ENCODE assay signal across 8 mouse cellular contexts in the genomic region with DNA sequence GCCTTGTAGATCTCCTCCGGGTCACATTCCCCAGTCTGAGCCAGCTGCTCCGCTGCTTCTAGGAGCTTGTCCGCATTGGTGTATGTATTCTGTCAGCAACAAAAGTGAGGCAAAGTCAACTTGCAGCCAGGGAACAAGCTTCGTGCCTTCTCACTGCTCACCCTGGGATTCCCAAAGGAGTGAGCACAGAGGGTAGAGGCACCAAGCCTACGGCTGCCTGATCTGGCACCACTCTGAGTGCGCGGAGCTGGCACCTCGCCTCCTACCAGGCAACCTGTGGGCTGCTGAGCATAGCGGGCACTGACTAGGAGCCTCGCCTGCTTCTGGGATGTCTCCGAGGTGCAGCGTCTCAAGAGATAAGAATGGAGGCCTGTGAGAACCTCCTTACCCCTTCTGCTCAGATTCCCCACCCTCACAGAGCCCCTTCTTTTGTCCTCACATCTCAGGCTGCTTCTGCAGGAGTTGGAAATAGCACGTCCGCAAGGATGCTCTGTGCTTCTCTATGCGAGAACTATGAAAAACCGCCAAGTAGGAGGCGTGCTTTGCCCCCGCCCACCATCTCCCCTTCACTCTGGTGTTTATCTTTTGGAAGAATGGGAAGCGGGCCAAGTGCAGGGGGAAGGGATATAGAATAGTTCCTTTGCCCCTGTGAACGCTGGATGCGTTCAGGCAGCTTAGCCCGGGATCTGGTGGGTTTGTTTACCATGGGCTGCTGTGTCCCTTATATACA.
A peak's percentile ranks its signal among the peaks of the same experiment; 100 is the strongest.
DNase-seq lines count a peak whose midpoint lies in the region; ATAC-seq and TF ChIP-seq lines count a peak whose summit lies in the region.

No protein-coding gene starts in this region.

- DNase-seq in hindbrain, embryonic 10.5 days (ENCODE audit: low spot score): no peak
- no peak for DNase-seq in hindbrain, embryonic 11.5 days (ENCODE audit: low spot score)
- DNase-seq in brain, adult 2 months (ENCODE audit: low read depth, low spot score): peak; percentile 86
- peak; percentile 55 to 78 for DNase-seq in left cerebral cortex, adult 2 months (ENCODE audit: extremely low spot score in 1 of 2, low spot score in 2 of 2)
- DNase-seq in stomach, postnatal 0 days (ENCODE audit: low spot score): peak; percentile 25
- DNase-seq in thymus, adult 2 months: no peak
- DNase-seq in cerebellum, adult 9-11 months: no peak

- no peak overlapping the region for H3K4me3 ChIP-seq in hindbrain, embryonic 10.5 days
- H3K4me3 ChIP-seq in hindbrain, embryonic 11.5 days (ENCODE audit: low read depth, low read length): no peak overlapping the region
- H3K4me3 ChIP-seq in heart, embryonic 11.5 days (ENCODE audit: low read depth, low read length): peak overlapping the region; percentile 20; the same call in 1 of the 2 replicates
- H3K4me3 ChIP-seq in left cerebral cortex, adult 2 months: peak overlapping the region; percentile 66
- no peak overlapping the region for H3K4me3 ChIP-seq in stomach, postnatal 0 days (ENCODE audit: low read depth, low read length)
- H3K4me3 ChIP-seq in thymus, adult 2 months (ENCODE audit: control insufficient read depth, insufficient read depth, low read length): no peak overlapping the region

- no peaks in the 10 kb centered on the region for H3K27me3 ChIP-seq in hindbrain, embryonic 10.5 days (ENCODE audit: insufficient read depth, poor library complexity, severe bottlenecking)
- H3K27me3 ChIP-seq in hindbrain, embryonic 11.5 days (ENCODE audit: control insufficient read depth, insufficient read depth, low read length): no peaks in the 10 kb centered on the region
- no peaks in the 10 kb centered on the region for H3K27me3 ChIP-seq in heart, embryonic 11.5 days (ENCODE audit: control insufficient read depth, insufficient read depth, low read length)
- H3K27me3 ChIP-seq in stomach, postnatal 0 days (ENCODE audit: control insufficient read depth, insufficient read depth, low read length): no peaks in the 10 kb centered on the region
- H3K27me3 ChIP-seq in thymus, adult 2 months (ENCODE audit: control insufficient read depth, insufficient read depth, low read length): no peaks in the 10 kb centered on the region

- peak overlapping the region; percentile 14; the same call in 1 of the 2 replicates for H3K27ac ChIP-seq in hindbrain, embryonic 10.5 days
- H3K27ac ChIP-seq in hindbrain, embryonic 11.5 days (ENCODE audit: low read depth, low read length): no peak overlapping the region
- H3K27ac ChIP-seq in heart, embryonic 11.5 days (ENCODE audit: low read depth, low read length): 0 out of 2 replicates have a peak overlapping the region, but pooled peaks have one; percentile 24
- H3K27ac ChIP-seq in left cerebral cortex, adult 2 months: peak overlapping the region; percentile 89
- no peak overlapping the region for H3K27ac ChIP-seq in stomach, postnatal 0 days (replicated peaks)
- no peak overlapping the region for H3K27ac ChIP-seq in thymus, adult 2 months (ENCODE audit: control insufficient read depth, insufficient read depth, low read length)

- ATAC-seq in hindbrain, embryonic 11.5 days (ENCODE audit: low FRiP score): no peak
- no peak for ATAC-seq in heart, embryonic 11.5 days (replicated peaks; ENCODE audit: insufficient number of reproducible peaks, low FRiP score, low TSS enrichment)
- ATAC-seq in stomach, postnatal 0 days (ENCODE audit: low FRiP score, low TSS enrichment): no peak

- WGBS in hindbrain, embryonic 10.5 days: 78% methylated on average over 22 of the region's 22 CpGs
- WGBS in hindbrain, embryonic 11.5 days: 76% methylated on average over 22 of the region's 22 CpGs
- WGBS in heart, embryonic 11.5 days (ENCODE audit: insufficient replicate concordance): 39% methylated on average over 22 of the region's 22 CpGs
- 31% methylated on average over 22 of the region's 22 CpGs for WGBS in stomach, postnatal 0 days
- WGBS in thymus, adult 2 months: 91% methylated on average over 22 of the region's 22 CpGs

- peaks cover 15% of the 10 kb centered on the region for H3K4me1 ChIP-seq in hindbrain, embryonic 10.5 days (replicated peaks)
- H3K4me1 ChIP-seq in hindbrain, embryonic 11.5 days (replicated peaks; ENCODE audit: control insufficient read depth, insufficient read depth, low read length): no peaks in the 10 kb centered on the region
- peaks cover 19% of the 10 kb centered on the region for H3K4me1 ChIP-seq in heart, embryonic 11.5 days (ENCODE audit: control insufficient read depth, insufficient read depth, low read length)
- H3K4me1 ChIP-seq in stomach, postnatal 0 days (replicated peaks; ENCODE audit: control insufficient read depth, insufficient read depth): no peaks in the 10 kb centered on the region
- no peaks in the 10 kb centered on the region for H3K4me1 ChIP-seq in thymus, adult 2 months (replicated peaks; ENCODE audit: control insufficient read depth, insufficient read depth, low read length)

- no peak for TF ChIP-seq POLR2A in thymus, adult 2 months (IDR thresholded peaks at IDR 0.05; ENCODE audit: control insufficient read depth, extremely low read depth, insufficient read depth, low read length, poor library complexity)

- H3K4me2 ChIP-seq in hindbrain, embryonic 11.5 days (replicated peaks; ENCODE audit: low read depth, low read length): no peak overlapping the region
- H3K4me2 ChIP-seq in heart, embryonic 11.5 days: peak overlapping the region; percentile 43
- peak overlapping the region; percentile 27 for H3K4me2 ChIP-seq in stomach, postnatal 0 days (replicated peaks; ENCODE audit: low read depth)

- no peak for TF ChIP-seq CTCF in left cerebral cortex, adult 2 months (IDR thresholded peaks at IDR 0.05)
- TF ChIP-seq CTCF in stomach, postnatal 0 days (IDR thresholded peaks at IDR 0.05; ENCODE audit: low read depth): no peak
- no peak for TF ChIP-seq CTCF in thymus, adult 2 months (IDR thresholded peaks at IDR 0.05; ENCODE audit: borderline replicate concordance, control insufficient read depth, extremely low read depth, insufficient read depth, low read length, poor library complexity)

- intact Hi-C loops in left cerebral cortex, adult 2 months (cut with DNase I): loop anchor here (2.0 kb wide), 1 partner anchor 20 kb away; no protein-coding TSS in a partner anchor

- no peaks in the 10 kb centered on the region for H3K9me3 ChIP-seq in hindbrain, embryonic 10.5 days
- H3K9me3 ChIP-seq in hindbrain, embryonic 11.5 days (ENCODE audit: control insufficient read depth, low read length): no peaks in the 10 kb centered on the region
- H3K9me3 ChIP-seq in heart, embryonic 11.5 days (replicated peaks; ENCODE audit: control insufficient read depth, low read length): no peaks in the 10 kb centered on the region
- no peaks in the 10 kb centered on the region for H3K9me3 ChIP-seq in stomach, postnatal 0 days (ENCODE audit: control insufficient read depth, low read length)

- TF ChIP-seq EP300 in stomach, postnatal 0 days (optimal IDR thresholded peaks at IDR 0.05): no peak

- no peak overlapping the region for H3K9ac ChIP-seq in hindbrain, embryonic 11.5 days (ENCODE audit: low read depth, low read length)
- H3K9ac ChIP-seq in heart, embryonic 11.5 days (ENCODE audit: low read depth, low read length): 0 out of 2 replicates have a peak overlapping the region, but pooled peaks have one; percentile 18
- no peak overlapping the region for H3K9ac ChIP-seq in stomach, postnatal 0 days (ENCODE audit: low read length)

- peaks cover 6% of the 10 kb centered on the region; the same call in 1 of the 2 replicates for H3K36me3 ChIP-seq in hindbrain, embryonic 10.5 days
- H3K36me3 ChIP-seq in hindbrain, embryonic 11.5 days (ENCODE audit: control insufficient read depth, insufficient read depth, low read length): no peaks in the 10 kb centered on the region
- no peaks in the 10 kb centered on the region for H3K36me3 ChIP-seq in heart, embryonic 11.5 days (ENCODE audit: control insufficient read depth, insufficient read depth, low read length)
- no peaks in the 10 kb centered on the region for H3K36me3 ChIP-seq in stomach, postnatal 0 days (ENCODE audit: control insufficient read depth, insufficient read depth, low read length)
- no peaks in the 10 kb centered on the region for H3K36me3 ChIP-seq in thymus, adult 2 months (ENCODE audit: control insufficient read depth, insufficient read depth, low read length)

Comparison
In these comparisons a context has a peak if more than half of its experiments do, and no peak if none do; other contexts are left out.
1. H3K27ac ChIP-seq: peak in hindbrain, embryonic 10.5 days (single experiment), heart, embryonic 11.5 days (single experiment) and left cerebral cortex, adult 2 months (single experiment); none in hindbrain, embryonic 11.5 days (single experiment), stomach, postnatal 0 days (single experiment) and thymus, adult 2 months (single experiment).
2. DNase-seq: peak in brain, adult 2 months (single experiment), left cerebral cortex, adult 2 months (2 of 2) and stomach, postnatal 0 days (single experiment); none in hindbrain, embryonic 10.5 days (single experiment), hindbrain, embryonic 11.5 days (single experiment), thymus, adult 2 months (single experiment) and cerebellum, adult 9-11 months (single experiment).
3. H3K4me3 ChIP-seq: peak in heart, embryonic 11.5 days (single experiment) and left cerebral cortex, adult 2 months (single experiment); none in hindbrain, embryonic 10.5 days (single experiment), hindbrain, embryonic 11.5 days (single experiment), stomach, postnatal 0 days (single experiment) and thymus, adult 2 months (single experiment).